Mouse (Mus musculus) thymus, postnatal 25 days (tissue): ENCODE data around the gene Rpl13a.
"Not testable (repeated sequence)": the region's sequence is repeated elsewhere in the genome, so short reads cannot be mapped to it uniquely, and the experiment has no call there.

Experiments used
- DNase-seq: peaks from one replicate; pipeline ENCODE4 v3.0.0; 2022

The Rpl13a gene

DNA sequence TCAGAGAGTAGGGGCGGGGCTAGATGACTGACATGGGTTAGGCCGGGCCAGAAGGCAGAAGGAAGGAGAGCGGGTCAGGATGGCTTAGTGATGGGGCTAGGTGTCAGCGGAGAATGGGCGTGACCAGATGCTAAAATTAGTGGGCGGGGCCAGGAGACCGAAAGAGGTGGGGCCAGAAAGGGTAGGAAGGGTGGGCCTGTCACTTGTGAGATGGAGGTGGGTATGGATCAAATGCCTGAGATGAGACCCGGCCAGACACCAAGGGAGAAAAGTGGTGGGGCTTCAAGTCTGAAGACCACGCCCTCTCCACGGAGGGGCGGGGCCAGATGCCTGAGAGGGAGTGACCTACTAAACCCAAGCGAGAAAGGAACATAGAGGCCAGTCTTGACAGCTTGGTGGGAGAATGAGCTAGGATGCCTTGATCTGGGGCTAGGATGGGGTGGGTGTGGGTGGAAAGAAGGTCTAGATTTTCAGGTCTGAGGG is 6.0 kb upstream of the Rpl13a start:
- DNase-seq = peak; percentile 59

DNA sequence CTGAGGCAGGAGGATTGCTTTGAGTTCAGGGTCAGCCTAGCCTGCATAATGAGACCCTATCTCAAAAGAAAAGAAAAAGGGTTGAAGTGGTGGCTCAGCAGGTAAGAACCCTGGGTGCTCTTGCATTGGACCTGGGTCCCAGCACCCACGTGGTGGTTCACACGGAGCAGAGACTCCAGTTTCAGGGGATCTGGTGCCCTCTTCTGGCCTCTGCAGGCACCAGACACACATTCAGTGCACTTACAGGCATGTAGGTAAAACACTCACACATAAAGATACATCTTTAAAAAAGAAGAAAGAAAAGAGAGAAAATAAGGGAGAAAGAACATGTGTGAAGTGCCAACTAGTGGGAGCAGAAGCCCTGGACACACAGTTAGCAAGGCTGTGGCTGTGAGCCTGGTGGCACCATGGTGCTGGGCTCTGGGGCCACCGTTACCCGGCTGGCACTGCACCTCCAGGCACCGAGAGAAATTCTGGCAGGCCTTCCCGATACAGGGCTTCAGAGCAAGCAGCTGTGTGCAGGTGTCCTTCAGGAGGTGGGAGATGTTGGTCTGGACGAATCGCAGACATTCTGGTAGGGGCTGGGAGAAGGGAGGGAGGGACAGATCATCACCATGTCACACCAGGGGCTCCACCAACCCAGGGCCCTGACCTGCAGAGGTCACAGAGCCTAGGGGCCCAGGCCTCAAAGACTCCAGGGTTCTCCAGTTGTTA is 5.0 kb upstream of the Rpl13a start:
- peak; percentile 23 for DNase-seq

DNA sequence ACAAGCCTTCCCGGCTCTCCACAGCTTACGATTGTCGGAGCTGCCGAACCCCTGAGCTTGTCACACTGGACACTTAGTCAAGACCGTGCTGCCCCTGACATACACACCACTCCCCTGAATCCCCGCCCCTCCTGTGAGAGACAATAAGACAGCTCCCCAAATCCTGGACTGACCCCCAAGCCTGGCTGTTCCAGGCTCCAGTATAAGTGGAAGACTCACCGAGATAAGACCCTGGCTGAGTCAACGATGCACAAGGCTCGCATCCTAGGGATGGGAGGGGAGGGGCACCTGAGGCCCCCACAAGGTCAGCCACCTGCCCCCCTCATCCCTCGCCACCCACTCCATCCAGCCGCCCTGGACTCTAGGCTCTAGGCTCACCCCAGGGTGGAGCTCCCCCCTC is 3.3 kb upstream of the Rpl13a start:
- DNase-seq = no peak

DNA sequence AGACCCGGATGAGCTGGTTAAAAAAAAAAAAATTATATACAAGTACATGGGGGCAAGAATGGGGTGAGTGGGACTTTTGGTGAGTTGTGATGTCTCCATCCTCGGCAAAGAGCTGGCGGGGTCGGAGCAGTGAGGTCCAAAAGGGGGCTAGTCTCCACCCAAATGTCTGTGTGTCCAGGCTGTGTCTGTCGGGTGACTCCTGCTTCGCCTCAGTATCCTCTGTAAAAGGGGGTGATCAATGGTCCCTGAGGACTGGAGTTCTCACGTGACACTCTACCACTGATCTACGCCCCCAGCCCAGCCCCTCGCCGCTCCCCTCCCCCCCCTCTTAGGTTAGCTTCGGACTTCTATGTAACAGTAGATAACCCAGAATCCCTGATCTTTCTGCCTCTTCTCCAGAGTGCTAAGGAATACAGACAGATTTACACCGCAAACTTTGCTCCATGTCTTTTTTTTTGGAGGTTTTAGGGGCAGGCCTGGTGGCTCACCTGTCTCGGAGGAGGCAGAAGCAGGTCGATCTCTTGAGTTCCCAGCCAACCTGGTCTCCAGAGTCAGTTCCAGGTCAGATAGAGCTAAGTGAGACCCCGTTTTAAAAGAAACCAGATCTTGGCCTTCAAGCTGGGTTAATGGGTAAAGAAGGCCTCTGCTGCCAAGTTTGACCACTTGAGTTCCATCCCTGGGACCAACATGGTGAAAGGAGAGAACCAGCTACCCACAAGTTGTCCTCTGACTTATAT is 1.4 kb upstream of the Rpl13a start:
- DNase-seq = no peak

DNA sequence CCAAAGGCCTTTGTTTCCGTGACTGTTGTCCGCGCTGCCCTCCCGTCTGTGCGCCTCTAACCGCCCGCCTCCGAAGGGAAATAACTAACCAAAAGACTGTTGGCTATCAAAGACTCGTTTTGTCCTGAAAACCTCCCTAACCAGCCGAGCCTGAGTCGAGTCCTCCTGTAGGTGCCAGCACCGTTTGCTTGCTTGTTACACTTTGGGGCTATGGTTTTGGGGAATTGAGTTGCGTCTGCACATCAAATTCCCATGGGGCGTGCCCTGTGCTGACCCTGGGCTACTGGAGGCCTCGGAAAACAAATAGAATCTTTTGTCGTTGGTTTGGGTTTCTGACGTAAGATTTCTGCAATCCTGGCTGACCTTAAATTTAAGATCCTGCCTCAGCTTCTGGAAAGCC is 757 bp upstream of the Rpl13a start:
- DNase-seq = no peak

DNA sequence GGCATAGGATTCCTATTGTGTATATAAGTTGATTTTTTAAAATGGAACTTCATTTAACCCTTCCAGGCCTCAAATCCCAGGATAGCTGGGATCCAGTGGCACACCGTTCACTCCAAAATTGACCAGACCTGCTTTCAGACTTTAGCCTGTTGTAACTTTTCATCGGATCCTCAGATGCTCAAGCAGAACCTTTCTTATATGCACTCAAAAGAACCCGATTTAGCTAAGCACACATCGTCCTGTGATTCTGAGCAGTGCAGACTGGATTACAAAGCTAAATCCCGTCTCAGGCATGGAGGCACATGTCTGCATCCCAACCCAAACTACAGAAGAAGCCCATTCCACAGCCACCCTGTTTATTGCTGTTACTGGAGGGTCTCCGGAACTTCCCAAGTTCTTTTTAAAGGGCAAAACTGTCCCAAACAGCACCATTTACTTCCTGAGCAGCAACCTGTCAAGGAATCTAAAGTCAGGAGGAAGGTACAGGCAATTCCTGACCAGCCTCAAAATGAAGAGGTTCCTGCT is 799 bp downstream of the Rpl13a start:
- DNase-seq = peak; percentile 17

DNA sequence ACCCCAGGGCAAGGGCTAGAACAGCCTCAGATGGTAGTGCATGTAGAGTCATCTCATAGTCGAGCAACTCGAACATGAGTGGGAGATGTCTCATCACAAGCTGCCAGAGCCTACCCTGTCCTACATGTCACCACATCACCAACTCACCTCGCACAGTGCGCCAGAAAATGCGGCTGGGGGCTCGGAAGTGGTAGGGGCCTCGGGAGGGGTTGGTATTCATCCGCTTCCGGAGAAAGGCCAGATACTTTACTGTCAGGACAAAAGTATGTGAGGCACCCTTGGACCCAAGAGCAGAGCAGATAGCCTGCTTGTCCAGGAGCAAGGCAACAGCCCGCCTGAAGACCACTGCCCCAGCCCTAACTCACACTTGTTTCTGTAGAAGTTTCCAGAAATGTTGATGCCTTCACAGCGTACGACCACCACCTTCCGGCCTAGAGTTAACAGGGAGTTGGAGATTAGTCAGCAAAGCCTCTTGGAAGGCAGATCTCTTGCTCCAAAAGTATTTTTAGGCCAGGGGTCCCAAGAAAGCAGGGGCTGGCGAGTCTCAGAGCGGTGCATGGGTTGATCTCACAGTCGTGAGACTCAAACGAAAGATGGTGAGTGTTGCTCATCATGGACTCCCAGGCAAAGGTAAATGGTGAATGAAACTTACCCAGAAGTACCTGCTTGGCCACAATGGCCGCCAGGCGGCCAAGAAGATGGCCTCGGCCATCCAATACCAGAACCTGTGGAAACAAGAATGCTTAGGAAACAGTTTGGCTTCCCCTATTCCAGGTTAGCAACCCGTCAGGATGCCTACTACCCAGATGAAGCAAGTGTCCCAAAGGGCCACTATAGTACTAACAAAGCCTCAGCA is 1.5 kb downstream of the Rpl13a start:
- peak; percentile 35 for DNase-seq

DNA sequence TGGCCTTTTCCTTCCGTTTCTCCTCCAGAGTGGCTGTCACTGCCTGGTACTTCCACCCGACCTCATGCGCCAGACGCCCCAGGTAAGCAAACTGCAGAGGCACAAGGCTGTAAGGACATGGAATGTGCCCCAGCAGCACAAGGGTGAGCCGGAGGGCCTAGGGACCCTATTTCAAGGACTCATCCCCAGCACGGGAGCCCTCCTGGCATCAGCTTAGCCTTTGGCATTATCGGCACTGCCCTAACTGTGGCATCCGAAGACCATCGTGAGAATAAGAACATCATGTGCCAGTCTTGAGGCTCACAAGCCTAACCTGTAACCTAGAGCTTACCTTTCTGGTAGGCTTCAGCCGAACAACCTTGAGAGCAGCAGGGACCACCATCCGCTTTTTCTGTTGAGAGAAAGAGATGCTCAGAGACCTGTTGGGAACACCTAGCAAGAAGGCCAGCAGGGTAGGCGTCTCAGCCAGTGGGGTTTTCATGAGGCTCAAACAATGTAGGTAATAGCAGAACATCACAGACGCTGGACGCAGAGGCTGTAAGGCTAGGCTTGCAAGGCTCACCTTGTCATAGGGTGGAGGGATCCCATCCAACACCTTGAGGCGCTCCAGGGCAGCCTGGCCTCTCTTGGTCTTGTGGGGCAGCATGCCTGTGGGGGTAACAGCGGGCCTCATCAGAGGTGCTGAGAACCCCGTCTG is 2.3 kb downstream of the Rpl13a start:
- peak; percentile 11 for DNase-seq

DNA sequence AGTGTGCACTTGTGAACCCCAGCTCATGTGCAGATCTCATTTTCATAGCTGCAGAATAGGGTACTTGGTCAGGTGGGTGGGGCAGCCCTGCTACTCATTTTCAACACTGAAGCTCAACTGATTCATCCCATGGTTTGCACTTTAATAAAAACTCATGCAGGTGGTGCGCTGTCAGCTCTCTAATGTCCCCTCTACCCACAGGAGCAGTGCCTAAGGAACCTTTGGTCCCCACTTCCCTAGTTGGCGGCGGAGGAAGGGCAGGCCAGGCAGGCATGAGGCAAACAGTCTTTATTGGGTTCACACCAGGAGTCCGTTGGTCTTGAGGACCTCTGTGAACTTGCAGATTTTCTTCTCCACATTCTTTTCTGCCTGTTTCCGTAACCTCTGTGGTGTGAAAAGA is 2.9 kb downstream of the Rpl13a start:
- not testable (repeated sequence) for DNase-seq

DNA sequence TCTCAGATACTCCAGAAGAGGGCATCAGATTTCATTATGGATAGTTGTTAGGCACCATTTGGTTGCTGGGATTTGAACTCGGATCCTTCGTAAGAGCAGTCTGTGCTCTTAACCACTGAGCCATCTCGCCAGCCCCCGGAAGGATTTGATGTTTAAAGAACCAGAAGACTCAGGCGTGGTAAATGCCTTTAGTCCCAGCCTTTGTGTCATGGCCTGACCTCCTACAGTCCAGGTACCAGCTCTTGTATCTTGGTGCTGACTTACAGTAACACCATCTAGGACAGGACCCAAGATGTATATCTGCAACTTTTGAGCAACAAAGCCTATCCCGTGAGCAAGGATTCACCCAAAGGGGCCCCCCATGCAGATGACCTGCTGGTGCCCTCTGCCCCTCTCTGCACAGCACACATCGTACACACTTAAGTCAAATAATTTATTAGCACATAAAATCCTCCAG is 3.4 kb downstream of the Rpl13a start:
- peak; percentile 12 for DNase-seq

DNA sequence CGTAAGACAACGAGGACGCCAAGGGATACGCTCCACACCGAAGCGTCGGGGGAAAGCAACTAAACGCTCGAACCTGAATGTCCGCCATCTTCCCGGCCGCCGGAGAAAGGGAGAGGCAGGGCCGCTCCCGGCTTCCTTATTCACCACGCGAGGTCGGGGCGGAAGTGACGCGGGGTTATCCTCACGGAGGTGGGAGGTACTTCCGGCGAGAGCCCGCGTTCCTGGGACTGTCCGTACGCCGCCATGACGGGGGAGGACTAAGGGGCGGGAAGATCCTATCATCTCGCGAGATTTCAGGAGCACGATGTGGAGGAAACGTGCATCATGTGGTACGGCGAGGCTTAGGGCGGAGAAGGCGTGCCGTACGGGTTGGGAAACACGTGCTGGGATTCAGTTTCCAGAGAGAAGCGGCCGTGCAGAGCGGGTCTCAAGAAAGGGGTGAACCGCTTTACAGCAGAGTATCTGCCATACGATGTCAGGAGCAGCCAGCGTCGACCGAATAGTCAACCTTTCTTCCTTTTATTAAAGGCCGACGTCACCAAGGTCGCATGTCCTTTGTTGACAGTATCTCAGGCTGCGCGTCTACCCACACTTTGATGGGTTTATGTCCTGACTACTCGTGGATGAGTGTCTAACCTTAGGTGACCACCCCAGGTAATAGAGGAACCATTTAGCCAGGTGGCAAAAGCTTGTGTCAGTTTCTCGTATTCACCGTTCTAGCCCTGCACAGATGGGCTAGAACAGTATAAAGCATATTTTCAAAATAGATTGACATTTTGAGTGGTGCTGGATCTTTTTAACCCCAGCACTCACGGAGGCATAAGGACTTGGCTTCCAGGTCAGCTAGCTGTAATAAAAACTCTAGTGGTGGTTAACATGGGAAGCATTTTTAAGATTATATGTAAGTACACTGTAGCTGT is 4.1 kb downstream of the Rpl13a start, which contains the start of gene Rps11:
Gene Rps11, minus strand, starts transcription at position 216 of the 920 bp plus-strand sequence.
- DNase-seq = peak; percentile 98

DNA sequence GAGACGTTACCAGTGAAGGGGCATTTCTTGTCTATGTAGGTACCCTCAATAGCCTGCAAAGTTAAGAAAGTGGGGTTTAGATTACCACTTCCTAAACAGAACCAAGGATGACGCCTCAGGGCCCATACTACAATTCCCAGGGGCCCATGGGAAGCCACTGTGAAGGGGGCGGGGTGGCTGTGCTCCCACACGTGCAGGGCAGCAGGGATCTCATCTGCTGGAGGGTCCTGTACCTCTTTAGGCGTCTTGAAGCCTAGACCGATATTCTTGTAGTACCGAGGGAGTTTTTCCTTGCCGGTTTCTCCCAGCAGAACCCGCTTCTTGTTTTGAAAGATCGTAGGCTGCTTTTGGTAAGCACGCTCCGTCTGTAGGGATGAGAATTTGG is 5.4 kb downstream of the Rpl13a start:
- peak; percentile 44 for DNase-seq

DNA sequence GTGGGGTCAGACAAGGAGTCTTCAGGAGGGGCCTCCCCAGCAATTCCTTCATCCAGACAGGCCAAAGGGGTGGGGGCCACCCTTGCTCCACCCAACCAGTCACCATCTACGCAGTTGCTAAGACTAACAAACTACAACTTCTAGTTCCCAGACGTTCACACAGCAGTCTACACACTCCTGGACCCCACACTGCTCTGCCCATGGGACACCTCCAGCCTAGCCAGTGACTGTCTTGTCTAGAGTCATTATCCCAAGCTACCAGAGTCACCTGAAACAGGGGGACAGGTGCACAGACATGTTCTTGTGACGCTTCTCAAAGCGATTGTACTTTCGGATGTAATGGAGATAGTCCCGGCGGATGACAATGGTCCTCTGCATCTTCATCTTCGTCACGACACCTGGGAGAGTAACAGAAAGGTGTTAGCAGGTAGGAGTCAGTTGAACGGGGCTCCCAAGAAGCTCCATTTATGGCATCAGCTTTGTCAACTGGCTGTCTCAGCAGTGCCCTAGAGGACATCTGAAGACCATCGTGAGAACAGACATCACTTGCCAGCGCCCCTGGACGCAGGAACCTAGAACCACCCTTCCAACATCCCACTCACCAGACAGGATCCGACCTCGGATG is 5.9 kb downstream of the Rpl13a start:
- DNase-seq = no peak

DNA sequence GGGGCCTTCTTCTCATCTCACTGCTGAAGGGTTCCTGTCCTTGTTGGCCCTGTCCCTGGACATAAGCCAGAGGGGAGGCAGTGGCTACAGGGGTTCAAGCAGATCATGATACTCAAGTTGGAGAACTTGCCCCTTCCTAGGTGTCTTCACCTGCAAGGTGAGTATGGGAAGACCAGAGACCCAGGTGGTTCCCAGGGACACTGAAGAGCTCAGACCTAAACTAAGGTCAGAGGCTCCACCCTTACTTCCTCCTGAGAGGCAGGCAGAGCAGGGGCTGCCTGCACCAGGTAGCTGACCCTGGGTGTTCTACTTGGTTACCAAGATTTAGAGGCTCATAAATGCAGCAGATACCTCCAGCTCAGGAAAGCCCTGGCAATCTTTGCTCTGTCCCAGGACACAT is 6.6 kb downstream of the Rpl13a start:
- DNase-seq = peak; percentile 12

DNA sequence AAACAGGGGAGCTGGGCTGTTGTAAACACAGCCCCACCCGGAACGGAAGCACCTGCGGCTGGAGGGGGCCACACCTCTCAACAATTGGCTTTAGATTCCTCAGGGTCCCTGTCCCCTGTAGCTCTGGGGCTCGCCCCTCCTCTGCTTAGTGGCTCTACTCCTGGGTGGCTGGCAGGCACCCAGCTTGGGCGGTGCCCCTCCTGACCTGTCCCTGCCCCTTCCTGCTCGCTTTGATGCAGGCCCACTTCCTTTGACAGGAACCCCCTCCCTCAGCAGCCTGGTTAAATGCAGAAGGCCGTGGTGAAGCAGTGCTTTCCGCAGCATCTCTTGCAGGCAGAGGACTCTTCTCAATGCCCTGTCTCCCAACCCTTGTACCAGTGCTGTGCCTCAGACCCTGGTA is 7.2 kb downstream of the Rpl13a start:
- peak; percentile 87 for DNase-seq

DNA sequence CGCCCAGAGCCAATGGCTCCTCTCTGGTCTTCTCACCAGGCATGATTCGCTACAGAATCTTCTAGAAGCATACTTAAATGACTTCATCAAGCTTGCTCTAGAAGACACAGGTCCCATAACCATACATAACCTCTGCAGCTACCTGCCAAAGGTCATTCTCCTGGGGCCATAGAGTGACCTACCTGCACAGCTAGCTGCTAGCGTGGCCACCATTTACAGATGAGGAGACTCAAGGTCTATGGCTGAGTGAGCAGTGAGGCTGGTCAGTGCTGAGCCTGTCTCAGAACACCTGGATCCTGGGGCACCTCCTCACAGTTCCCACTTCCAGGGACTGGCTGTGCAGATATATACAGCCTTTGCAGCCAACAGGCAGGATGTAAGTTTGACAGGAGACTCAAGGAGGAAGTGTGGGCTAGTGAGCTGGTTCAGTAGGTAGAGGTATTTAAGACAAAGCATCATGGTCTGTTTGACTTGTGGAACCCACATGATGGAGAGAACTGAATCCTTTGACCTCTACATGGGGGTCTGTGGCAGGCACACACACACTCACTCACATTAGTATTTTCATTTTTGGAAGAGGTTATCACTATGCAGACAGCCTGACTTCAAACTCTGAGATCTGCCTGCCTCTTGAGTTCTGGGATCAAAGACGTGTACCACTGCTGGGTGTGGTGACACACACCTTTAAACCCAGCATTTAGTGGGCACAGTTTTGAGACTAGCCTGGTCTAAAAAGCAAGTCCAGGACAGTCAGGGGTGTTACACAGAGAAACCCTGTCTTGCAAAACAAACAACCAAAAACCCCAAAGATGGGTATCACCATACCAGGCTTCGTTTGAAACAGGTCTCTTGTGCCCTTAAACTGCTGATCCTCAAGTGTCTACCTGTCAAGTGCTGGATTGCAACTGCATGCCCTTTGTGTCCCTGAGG is 8.5 kb downstream of the Rpl13a start:
- DNase-seq = peak; percentile 37

DNA sequence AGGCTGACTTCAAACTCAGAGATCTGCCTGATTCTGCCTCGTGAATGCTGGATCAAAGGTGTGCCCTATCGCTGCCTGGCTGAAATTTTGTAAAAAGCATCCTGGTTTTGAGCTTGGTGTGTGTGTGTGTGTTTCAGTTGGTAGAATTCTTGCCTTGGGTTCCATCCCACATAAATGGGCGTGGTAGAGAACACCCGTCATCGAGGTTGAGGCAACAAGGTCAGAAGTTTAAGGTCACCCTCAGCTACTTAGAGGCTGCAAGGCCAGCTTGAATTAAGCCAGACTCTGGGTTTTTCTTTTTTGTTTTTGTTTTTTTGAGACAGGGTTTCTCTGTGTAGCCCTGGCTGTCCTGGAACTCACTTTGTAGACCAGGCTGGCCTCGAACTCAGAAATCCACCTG is 10.2 kb downstream of the Rpl13a start:
- DNase-seq = no peak

DNA sequence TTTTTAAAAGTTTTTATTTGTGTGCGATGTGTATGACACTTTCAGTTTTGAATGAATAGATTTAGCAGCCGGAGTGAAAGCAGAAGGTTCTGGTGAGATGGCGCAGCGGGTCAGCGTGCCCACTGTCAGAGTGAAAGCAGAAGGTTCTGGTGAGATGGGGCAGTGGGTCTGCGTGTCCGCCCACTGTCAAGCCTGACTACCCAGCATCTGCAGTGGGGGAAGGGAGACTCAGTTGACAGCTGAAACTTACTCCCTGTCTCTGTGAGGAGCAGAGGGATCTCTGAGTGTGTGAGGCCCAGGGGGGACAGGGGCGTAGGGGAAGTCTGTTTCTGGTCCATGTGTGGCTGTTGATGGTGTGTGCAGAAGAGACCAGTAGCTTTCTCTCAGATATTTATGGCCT is 11.0 kb downstream of the Rpl13a start:
- no peak for DNase-seq

DNA sequence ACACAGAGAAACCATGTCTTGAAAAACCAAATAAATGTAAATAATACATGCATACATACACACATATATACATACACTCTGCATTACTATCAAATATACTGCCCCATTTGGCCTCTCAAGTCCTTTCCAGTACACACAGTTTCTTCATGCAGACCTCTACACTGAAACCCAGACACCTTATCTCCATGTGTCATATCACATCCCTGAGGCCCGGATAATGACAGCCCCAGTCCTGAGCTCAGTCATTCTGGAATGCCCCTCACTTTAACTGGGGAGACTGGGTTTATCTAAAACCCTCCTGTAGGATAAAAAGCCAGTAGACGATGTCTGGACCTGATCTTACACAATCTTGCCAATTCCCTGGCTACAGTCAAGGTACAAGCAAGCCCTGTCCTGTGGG is 15.1 kb downstream of the Rpl13a start:
- DNase-seq = no peak

DNA sequence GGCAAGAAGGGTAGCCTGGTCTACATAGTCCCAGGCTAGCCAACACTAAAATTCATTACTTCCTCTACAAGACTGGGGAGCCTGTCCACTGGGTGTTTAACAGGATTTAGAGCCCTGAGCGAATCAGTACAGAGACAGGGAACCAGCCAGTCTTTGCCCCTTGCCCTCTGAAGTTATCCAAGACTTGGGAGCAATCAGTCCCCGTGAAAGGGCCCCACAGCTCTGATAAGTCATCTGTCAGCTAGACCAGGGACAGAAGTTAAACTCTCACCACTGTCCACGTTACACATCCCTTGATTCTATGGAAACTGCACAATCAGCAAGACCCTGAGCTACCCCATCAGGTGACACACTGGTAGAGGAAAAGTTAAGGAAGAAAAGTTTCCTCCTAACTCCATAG is 16.0 kb downstream of the Rpl13a start:
- no peak for DNase-seq
